Mouse (Mus musculus) adipocyte (in vitro differentiated cells): Measurements from ENCODE around the gene Prn.

ENCODE experiments used
- DNase-seq: peaks from one replicate; pipeline ENCODE4 v3.0.0-alpha.2; 2016; ENCODE audit warnings: low spot score

The Prn gene

DNA sequence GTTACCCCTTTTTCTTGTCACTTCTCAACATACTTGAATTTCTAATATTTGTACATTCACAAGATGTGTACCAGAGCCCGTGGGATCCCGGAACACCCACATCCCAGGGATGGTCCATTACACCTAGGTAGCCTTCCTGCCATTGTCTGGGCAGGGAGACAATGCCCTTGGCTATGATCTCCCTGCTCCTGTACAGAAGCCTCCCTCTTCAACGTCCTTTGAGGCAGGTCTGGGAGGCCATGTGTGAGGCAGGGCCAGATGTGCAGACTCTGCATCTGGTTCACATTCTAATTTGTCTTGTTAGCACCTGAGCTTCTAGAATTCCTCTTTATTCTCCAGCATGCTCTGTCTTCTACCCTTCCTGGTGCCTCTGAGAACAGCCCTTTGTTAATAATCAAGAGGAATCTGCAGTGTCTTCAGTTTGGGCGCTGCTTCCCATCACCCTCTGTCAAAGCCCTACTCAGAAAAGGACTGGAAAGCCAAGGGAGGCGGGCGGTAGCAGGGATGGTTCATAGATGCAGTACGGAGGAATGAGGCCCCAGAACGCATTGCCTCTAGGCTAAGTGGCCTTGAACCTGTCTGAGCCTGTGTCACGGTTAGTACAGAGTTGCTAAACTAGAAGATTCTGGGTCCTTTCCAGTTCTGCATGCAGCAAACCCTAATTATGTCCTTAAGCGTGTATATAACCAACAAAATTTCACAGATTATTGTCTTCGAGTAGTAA, 39.3 kb downstream of the Prn start:
- DNase-seq, result no peak

DNA sequence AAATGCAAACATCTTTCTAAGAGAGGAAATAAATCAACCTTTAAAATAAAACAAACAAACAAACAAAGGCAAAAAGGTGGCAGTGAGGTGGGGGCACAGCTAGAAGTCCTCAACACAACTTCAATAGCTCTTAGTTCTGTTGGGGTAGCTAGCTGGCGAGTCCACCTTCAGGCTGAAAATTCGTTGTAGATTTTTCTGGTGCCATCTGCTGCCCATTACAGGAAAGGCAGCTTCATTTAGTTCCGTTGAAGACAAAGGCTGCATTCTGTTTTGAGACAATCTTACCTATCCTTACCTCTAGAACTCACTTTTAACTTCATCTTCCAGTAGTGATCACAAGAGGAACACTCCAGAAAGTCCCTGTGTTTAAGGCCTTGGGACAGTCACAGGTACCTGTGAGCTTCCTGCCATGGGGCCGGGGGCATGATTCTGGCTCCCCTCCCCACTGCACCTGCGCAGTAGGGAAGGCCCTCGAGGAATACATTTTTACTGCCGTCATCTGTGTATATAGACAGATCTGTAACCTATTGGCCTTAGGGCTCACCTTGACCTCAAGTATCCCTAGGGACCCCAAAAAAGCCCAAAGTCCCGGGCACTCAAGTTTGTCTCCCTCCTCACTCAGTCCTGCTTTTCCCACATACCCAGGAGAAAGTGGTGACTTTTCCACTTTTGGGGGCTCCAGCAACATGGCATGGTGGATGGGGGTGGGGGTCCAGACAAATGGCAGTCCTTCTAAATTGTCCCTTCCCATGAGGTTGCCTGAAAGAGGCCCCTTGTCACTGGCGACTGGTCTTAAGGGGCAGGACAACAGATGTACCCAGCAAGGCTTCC, 40.2 kb downstream of the Prn start:
- peak; percentile 76 for DNase-seq

DNA sequence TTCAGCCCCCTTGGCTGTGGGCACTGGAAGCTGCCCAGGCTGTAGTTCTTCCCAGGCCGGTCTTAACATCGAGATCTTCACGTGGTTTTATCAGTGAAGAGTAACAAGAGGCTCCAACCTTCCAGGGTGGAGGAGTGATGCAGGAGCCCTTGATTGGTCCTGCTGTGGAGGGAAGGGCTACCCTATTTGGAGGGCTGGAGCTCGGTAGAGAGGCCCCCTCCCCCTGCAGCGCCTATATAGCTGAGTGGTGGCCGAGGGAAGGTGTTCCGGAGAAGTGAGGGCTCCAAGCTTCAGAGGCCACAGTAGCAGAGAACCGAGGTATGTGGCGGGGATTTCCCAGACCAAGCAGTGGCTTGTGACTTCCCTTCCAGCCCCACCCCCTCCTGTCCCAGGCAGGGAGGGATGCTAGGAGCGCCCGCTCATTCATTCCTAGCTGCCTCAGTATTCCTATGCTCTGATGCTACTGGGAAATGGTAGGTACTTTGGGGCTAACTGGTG, 40.9 kb downstream of the Prn start, which contains the start of gene Prnd:
Prnd (plus strand) TSS at position 264 of the 498 bp plus-strand sequence.
- no peak for DNase-seq

DNA sequence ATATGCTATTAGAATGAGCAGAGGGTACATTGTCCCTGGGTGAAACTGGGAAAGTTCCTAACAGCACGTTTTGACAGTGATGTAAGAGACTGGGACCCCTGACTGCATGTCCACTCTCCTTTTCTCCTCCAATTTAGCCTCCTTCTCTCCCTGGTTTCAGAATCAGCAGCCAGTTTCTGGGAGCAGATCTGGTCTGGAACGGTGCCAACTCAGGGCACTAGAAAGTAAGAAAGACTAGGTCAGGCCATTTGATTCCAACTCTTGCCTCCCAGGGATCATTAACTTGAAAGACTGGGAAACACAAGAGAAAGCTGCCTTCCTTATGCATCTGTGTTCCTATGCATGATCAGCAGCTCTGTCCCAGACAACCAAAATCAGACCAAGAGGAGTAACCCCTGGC, 42.7 kb downstream of the Prn start:
- DNase-seq, result no peak

DNA sequence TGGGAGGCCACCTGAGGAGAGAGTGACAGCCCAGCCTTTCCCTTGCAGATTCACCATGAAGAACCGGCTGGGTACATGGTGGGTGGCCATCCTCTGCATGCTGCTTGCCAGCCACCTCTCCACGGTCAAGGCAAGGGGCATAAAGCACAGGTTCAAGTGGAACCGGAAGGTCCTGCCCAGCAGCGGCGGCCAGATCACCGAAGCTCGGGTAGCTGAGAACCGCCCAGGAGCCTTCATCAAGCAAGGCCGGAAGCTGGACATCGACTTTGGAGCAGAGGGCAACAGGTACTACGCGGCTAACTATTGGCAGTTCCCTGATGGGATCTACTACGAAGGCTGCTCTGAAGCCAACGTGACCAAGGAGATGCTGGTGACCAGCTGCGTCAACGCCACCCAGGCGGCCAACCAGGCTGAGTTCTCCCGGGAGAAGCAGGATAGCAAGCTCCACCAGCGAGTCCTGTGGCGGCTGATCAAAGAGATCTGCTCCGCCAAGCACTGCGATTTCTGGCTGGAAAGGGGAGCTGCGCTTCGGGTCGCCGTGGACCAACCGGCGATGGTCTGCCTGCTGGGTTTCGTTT, 43.3 kb downstream of the Prn start:
- DNase-seq, result no peak

DNA sequence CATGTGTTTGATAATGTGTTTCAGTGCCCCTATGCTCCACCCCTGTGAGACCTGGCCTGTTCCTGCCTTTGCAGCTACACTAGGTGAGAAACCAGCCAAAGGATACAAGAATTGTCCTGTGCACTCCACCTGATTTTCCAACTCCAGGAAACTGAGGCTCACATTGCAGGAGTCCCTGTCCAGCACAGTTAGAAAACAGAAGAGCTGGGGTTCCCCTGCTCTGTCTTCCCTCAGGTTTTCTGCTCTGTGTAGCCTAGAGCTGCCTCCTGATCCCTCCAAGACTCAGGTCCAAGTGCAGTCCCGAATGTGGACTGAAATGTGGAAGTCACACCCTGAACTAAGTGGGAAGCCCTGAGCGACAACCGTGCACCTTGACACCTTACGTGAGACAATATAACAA, 44.0 kb downstream of the Prn start:
- DNase-seq, result no peak

DNA sequence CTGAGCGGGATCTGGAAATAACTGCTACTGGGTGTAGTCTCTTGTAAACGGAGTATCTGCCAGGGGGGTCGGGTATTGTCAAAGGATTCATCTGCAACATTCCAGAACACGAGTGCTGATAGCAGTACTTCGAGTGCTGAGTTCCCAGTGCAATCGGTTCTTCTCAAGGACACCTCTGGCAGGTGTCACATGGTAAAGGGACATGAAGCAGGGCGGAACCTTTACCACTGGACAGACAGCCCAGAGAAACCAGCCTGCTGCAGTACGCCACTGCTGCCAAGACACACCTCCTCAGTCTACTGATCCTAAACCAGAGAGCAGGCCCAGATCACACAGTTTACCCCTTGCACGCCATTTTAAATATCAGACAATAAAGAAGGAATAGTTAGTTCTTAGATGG, 45.1 kb downstream of the Prn start:
- DNase-seq, result no peak

DNA sequence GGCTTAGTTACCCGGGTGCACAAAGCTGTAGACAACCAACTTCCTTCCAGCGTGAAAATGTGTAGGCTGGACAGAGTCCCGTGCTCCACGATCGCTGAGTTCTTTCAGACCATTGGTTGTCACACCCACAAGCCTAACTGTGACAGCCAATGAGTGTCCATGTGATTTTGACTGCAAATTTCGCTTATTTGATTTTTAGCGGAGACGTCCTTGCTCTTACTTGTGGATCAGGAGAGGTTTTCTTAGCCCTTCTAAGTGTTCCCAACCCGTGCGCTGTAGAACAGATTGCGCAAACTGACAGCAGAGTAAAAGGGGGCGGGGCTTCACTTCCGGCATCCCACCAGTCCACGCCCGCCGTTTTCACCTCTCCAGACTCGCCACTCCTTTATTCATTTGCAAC, 45.5 kb downstream of the Prn start:
- no peak for DNase-seq

DNA sequence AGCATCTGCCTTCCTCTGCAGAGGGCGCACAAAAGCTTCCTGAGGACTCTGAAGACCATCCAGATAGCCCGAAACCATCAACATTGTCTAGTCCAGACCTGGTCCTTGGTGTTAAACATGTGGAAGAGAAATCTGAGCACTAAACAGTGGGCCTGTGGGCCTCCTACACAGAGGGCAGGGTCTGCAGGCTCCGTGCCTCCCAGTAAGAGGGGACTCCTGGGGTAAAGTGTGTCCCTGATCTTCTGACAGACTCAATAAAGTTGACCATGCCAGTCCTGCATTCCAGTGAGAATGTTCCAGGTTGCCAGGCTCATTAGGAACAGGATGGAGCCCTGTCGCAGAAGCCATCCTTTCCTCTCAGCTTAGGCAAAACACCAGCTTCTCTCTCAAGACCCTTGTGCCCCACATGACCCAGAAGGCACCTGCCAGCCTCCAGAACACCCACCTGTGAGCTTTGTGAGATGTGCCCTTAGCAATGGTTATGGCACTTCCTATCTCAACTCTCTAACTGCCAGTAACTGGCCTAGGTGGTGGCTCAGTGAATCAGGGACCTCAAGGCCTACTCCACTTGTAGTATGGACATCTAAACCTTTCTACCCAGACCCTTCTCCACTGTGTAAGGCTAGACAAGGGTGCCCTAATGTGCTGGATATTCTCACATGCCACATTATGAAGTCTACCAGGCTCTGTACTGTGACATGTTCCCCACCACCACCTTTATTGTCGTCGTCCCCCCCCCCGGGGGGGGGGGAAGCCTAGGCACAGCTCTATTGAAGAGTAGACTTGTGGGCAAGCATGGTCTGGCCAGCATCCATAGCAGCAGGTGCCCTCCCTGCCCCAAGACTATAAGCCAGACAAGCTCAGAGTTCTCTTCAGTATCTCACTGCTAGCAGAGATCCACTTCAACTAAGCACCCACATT, 46.8 kb downstream of the Prn start:
- no peak for DNase-seq

DNA sequence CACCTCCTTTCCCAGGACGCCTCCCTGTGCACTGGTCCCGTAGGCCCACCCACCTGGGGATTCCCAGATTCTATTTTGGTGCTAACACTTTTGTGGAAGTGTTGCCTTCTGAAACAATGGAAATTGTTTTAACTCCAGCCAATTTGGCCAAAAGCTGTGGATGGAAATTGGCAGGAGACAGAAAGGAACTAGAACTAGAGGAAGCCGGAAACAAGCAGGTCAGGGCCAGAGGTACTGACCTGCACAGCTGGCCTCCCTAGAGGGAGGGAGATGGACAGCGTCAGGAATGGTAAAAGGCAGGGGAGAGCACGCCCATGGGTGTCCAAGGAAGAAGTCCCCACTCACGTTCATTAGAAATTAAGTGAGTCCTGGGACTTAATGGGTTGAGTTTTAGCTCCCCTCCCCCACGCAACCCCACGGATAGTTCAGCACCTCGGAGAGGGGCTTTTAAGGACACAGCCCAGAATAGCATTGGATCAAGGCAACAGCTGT, 48.0 kb downstream of the Prn start:
- peak; percentile 42 for DNase-seq

DNA sequence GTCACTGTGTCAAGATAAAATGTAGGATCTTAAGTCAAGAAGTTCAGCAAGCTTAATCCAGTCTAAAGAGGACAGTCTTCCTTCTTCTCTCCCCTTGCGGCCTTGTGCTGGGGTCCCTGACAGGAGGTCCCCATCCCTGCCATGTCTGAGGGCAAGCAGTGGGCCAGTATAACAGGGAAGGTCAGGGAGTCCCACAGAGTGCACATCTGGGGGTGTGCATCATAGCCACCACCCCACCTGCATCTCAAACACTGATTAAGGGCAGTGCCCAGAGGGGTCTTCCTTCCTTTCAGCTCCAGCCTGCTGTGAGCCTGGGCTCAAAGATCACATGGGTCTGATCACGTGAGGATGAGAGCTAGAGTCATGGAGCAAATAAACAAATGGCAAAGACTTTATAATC, 51.9 kb downstream of the Prn start:
- no peak for DNase-seq

DNA sequence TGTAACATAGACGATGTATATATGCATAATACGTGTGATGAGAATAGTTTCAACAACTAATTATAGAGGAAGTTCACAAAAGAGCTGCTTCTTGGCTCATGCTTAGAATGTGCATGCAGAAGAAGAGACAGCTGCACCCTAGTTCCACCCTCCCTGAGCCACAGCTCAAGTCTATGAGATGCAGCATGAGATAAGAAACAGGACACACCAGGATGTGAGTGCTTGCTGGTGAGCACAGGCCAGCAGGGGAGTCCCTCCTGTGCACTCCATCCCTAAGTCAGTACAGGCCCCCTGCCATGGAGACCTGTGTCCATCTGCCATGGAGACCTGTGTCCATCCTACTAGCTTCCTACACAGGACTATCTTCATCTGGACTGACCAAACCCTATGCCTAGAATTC, 60.8 kb downstream of the Prn start:
- DNase-seq, result no peak

DNA sequence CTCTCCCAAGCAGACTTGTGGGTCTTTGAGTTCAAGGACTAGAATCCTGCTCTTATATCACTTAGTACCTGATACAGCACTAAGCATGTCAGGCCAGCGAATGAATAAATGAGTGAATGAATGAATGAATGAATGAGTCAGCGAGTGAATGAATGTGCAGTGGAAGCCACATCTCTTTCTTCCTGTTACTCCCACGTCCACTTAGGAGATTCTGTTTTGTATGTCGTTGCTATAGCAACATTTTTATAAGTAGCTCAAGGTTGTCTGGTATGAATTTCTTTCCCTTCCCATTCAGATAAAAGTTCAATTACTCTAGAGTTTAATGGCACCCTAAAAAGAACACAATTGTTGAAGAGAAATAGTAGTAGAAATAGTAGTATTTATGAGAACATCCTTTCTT, 61.3 kb downstream of the Prn start:
- DNase-seq, result no peak

DNA sequence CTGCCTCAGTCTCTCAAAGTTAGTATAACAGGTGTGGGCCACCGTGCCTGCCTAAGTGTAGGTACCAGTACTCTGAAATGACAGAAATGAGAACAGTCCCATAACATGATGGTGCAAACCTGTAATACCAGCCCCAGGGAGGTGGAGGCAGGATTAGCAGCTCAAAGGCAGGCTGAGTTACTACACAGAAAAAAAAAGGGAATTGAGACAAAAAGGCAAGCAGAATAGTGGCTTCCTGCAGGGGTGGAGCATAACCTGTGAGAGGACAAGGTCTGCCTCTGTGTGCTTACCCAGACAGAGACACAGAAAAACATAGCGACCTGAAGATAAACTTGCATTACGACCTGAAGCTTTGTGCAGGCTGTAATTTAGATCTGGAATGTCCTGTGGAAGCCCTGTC, 66.9 kb downstream of the Prn start:
- DNase-seq, result no peak

DNA sequence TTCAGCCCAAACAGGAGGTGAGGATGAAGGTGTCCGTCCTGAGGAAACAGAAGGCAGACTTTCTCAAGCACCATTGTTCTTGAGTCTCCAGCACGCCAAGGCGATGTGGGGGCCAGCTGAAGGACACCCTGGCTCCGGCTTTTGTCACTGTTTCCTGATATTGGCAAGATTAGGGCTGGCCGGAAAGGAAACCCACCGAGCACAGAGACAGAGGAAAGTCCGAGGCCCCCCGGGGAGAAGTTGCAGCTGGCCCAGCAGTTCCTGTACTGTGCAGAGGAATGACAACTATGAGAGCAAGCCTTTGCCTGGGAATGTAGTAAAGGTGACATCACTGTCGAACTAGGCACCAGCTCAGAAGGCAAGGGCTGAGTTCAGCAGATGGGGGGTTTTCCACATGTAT, 71.1 kb downstream of the Prn start:
- DNase-seq, result no peak

DNA sequence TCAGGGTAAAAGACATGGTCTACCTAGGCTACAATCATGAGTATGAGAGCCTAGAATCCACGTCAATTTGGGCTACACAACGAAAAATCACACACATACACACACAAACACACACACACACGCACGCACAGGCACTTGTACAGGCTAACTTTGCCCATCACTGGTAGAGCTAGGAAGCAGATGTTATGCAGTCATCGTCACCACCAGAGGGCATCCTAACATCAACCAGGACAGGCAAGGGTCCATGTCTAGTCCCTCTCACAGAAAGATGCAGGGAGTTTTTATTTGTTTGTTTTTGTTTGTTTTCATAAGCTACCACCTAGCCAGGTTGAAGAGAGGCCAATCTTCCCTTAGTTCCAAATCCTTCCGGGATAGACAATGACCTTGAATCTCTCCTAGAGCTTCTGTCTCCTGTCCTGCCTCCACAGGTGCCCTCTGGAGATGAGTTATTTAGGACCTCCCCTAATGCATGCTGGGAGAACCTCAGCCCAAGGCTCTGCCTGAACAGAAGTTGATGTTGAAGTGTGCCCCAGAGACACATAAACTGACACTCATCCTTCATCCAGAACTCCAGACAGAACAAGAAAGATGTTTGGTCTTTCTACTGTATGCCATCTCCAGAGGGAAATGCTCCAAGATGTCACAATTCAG, 72.9 kb downstream of the Prn start:
- peak; percentile 83 for DNase-seq

DNA sequence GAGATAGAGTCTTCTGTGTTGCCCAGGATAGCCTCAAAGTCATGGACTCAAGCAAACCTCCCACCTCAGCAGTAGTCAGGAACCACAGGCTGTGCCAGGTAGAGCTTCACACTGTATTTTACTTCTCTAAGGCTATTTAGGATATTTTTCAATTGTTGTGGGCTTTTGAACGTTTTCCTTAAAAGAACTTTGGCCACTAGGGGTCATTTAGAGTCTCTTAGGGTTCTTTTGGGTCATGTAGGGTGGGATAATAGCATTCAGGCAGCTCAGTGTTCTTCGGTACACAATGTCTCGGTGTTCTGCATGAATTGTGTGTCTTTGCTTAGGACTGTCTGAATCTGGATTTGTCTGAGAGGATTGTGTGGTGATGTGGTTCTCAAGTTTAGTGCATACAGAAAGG, 78.2 kb downstream of the Prn start:
- no peak for DNase-seq

DNA sequence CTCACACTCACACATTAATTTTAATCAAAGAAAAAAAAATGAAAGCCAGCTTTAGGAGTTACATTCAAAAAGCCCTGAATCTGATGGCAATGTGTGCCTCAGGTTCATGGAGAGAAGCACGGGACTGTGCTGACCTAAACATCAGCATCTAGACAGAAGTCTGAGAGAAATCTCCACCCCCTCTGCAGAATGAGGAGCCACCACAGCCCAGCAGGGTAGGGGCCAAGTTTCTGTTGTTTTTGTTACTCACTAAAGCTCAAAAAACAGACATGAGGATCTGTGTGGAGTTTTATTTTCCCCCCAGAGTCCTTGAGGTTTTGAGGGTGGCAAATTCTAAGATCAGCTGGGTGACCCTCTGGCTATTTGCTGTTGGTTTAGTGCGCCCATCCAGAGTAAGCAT, 78.8 kb downstream of the Prn start:
- no peak for DNase-seq

DNA sequence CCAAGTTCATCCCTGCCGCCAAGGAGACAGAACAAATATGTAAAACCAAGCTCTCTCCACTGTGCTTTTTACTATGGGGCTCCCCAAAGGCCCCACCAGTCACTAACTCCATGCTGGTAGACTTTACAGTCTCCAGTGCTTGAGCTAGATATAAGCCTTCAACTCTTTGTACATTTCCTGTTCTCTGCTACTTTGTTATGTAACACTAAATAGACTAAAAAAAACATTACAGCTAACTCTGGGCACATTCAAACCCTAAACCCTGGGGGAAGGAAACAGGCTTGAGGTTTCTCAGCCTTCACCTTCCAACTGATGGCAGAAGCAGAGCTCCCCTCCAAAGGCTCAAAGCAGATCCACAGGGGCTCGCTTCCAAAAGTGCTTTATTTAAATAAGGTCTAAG, 82.7 kb downstream of the Prn start:
- no peak for DNase-seq

DNA sequence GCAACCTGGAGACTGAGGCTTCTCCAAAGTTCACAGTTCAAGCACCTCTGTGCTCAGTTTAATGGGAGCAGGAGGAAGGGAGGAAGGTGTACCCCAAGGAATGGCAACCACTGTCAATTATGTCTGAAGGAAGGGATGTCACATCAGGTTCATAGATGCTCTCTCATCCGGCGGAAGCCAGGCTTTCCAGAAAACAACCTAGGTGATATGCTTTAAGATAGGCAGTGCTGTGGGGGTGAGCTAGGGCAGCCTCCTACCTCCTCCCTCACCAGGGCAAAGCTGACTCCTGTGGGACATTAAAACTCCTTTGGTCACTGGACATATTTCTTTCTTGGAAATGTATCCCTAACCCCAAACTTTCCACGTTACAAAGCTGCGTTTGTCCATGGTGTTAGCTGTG, 83.4 kb downstream of the Prn start:
- DNase-seq, result no peak

DNA sequence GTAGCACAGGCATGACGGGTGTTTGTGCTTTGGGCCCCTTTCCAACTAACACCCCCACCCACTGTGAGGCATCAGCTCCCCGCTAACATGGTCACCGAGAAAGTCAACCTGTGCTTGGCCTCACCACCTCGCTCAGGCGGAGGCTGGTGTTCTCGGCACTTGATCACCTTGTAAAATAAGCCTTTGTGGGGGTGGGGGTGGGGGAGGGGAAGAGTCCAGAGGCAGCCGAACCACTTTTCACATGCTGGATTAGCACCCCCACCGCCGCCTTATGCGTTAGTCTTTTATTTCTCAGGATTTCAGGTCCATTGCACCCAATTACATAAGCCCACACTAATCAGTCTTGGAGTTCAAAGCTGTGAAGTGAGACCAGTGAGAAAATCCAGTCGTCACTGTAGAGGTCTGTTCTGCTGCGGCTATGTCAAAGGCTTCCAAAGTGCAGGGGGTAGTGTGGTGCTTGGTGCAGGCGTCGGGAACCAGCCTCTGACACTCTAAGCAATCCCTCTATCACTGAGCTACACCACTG, 83.9 kb downstream of the Prn start:
- no peak for DNase-seq
